Mouse (Mus musculus) small intestine, adult 2 months (tissue): ENCODE measurements around the gene Adamtsl5.

Experiments used
- CTCF ChIP-seq: fragments of 200-500 bp; IDR thresholded peaks from 2 replicates; pipeline ENCODE4 v1.5.1; 2012; ENCODE audit warnings: low read depth, mild to moderate bottlenecking, control low read depth, inconsistent platforms, low read length, moderate library complexity, mixed read lengths; ENCODE audit not compliant: insufficient replicate concordance, insufficient read length; ENCODE audit errors: extremely low read depth
- POLR2A ChIP-seq: fragments of 200-500 bp; IDR thresholded peaks from 2 replicates; pipeline ENCODE4 v1.6.1; 2012; ENCODE audit warnings: low read depth, mild to moderate bottlenecking, control low read depth, inconsistent platforms, low read length, moderate library complexity

DNA sequence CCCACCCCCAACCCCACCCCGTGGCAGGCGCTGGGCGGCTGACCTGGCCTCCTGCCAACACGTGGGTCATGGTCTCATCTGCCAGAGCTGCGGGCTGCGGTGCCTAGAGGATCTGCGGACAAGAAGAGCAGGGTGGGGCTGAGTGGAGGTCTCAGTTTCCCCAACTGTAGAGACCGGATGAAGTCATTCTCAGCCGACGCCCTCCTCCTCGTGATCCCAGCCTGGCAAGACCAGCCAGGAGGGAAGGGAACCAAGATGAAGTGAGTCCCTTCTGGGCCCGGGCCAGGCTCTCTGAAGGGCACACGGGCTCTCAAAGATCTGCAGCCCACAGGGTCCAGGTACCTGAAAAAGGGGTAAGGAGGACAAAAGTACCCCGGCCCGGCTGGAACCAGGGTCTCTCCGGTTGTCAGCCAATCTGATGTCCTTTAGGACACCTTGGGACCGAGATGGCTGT lies 671 bp downstream of the Adamtsl5 start:
- TF ChIP-seq CTCF (no peak), POLR2A (peak; percentile 3; the same call in 1 of the 2 replicates)
